Mouse (Mus musculus) heart, adult 8-10 months (tissue): Measurements from ENCODE around the gene Racgap1. TPM values are rescaled to one million over a fixed set of nuclear protein-coding genes. Genes with fewer than 3 reads are reported as not detected.

Experiments
- DNase-seq: peaks from one replicate; pipeline ENCODE4 v3.0.0; 2022; ENCODE audit warnings: low spot score
- total RNA-seq, 4 experiments: library from RNA; stranded (reverse); gene quantifications; 2 replicates each; pipeline ENCODE4 v1.2.4; 2022

The Racgap1 gene
- 1 to 10 TPM in 1 of 4 experiments, under 1 TPM in 3; 0.46 to 1.6 (median 0.99) TPM for total RNA-seq

DNA sequence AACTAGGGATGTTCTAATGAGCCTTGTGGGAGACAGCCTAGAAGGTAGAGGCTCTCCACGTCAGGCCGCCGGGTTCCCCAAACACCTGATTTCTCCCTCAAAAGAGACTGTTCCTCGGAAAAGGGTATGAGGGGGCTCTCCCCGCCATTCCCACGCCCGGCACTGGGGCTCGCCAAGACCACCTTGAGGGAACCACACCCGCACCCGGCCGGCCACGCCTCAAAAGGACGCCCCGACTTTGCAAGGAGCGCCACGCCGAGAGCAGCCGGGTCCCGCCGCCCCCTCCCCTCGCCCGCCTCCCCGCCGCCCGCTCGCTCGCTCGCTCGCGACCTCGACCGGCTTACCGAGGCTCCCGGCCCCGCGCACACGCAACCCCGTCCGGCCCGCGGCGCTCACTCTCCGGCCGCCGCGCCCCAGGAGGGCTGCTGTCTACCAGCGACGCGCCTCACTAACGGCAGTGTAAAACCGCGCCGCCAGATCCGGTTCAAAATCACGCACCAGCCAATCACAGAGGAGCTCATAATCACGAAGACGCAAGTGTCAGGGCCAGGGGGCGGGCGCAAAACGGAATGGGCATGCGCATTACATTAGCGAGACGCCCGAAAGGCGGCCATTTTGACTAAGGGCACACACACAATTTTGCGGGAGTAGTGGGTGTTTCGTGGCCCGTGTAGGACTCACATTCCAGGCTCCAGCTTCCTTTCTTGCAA is at the start of gene Racgap1:
Racgap1 (minus strand) TSS at position 494 of the 710 bp plus-strand sequence.
- peak; percentile 97 for DNase-seq

DNA sequence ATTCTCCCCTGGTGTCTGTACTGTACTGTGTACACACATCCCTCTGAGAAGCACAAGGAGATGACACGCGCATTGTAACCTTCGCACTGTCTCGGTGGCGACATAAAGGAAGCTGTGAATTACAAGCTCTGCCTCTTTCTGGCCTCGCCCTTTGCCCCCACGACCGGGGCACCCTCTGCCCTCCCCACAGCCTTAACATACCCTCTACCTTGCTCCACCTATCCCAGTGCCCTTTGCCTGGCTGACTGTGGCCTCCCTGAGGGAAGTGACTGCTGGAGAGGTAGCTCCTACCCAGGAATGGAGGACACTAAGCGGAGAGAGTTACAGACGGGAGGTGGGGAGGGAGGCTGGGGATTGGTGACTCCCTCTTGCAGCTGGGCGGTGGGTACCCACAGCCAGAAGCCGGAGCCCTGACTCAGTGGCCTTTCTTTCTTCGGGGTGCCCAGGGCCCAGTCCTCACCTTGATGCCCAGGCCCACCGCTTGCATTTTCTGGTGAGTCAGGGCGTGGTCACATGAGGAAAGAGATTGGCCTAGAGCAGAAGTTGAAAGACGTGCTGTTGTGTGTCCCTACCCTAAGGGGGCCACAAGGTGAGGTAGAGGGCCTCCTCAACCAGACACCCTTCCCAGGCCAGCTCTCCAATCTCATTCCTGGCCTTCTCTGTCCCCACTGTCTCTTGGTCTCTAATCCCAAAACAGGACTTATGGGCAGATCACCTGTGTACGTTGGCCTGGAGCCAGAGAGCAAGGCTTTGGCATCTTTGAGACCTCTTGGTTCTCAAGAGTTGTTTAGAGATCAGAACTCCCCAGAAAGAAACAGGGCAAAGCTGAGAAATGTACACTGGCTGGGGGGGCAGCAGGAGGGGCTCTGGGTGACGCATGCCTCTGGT is 49.0 kb upstream of the Racgap1 start:
- DNase-seq: no peak

DNA sequence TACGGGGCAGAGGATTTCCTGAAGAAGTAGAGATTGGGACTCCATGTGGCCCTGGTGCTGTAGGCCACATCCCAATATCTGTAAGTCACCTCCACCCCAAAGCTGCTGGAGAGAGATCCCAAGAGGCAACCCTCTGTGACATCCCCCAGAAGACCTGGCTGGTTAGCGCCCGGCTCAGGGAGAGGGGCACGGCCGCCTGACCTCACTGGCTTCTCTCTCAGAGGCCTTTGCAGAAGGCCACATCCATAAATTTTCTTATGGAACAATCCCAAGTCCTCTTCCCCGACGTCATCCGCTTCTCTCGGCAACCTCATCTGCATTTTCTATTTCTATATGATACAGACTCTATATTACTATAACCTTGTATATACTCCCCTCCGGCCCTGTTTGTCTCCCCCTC is 48.3 kb upstream of the Racgap1 start:
- DNase-seq: no peak

DNA sequence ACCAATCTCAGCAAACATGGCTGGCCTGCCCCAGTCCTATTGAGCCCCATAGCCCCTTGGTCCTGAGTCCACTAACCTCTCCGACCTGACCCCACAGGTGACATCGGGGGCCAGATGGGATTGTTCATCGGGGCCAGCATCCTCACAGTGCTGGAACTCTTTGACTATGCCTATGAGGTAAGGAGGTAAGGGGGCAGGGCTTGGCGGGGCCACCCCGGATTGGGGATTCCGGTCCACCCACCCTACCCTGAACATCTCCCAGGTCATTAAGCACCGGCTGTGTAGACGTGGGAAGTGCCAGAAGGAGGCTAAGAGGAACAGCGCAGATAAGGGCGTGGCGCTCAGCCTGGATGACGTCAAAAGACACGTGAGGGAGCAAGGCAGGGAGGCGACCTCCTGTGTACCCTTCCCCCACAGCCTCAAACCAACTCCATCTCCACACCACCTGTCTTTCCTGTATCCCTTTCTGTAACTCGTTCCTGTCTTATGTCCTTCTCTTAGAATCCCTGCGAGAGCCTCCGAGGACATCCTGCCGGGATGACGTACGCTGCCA is 47.2 kb upstream of the Racgap1 start:
- DNase-seq: no peak

DNA sequence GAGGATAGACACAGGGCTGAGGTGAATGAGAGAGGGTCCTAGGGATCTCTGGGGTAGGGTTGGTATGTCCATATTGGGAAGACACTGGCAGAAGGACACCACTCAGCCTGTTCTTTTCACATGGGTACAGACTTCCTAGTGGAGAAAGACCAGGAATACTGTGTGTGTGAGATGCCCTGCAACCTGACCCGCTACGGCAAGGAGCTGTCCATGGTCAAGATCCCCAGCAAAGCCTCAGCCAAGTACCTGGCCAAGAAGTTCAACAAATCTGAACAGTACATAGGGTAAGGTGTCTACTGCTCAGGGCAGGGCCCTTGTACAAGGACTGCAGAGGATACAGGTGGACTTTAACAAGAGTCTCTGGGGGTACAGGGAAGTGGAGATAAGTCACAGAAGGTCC is 45.9 kb upstream of the Racgap1 start:
- no peak for DNase-seq

DNA sequence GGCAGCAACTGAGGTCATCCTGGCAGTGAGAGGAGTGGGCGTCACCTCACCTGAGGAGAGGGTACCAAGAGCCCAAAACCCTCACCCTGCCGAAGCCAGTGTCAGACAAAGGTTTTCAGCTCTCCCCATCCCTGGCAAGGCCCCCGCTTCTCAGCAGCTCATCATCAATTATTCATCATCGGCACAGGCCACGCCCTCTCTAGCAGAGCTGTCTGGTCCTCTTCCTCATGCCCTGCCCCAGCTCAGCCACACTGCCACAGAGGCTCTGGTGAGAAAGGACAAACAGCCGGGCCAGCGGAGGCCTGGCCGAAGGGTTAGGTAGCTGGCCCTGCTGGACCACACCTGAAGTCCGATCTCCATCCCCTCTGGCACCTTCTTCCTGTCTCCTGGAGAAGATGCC is 40.5 kb upstream of the Racgap1 start:
- DNase-seq: no peak

DNA sequence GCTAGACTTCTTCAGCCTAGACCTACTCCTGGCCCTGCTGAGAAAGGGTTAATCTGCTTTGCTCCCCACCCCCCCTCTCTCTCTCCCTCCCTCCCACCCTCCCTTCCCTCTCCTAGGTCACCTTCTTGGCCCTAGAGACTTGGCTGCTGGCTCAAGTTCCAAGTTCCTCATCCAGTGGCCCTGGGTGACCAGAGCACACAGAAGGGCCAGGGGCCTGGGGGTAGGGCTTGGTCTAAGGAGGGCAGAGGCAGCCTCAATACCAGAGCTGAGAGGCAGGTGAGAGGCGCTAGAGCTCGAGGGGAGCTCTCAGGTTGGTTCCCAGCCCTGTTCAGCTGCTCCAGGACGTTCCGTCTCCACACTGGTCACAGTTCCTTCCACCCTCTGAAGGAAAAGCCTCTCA is 39.5 kb upstream of the Racgap1 start:
- DNase-seq: no peak

DNA sequence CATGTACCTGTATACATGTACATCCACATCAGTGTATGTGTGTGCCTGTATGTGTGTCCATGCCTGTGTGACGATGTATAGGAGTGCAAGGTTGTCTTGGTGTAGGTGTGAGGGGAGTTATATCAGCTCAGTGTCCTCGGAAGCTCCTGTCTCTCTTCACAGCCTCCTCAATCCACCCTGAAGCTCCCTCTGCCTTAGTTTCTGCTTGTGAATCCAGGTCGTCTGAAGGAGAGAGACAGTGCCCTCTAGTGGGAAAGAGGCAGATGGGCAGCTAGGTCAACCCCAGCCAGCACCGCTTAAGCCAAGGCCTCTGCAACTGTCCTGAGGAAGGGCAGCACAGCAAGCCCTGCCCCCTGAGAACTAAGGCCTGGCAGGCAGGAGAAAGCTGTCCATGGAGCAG is 37.3 kb upstream of the Racgap1 start:
- DNase-seq: peak; percentile 46

DNA sequence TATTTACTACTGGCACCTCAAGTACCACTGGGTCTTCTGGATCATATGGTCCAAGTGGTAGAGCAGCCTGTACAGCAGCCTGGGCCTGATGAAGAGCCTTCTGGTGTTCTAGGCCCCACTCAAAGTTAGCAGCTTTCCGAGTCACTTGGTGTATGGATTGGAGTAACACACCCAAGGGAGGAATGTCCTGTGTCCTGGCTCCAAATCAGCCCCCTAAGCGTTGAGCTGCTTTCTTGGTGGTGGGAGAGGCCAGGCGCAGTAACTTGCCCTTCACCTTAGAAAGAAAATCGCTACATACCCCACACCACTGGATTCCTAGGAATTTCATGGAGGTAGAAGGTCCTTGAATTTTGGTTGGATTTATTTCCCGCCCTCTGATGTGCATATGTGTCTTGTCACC is 32.7 kb upstream of the Racgap1 start:
- no peak for DNase-seq

DNA sequence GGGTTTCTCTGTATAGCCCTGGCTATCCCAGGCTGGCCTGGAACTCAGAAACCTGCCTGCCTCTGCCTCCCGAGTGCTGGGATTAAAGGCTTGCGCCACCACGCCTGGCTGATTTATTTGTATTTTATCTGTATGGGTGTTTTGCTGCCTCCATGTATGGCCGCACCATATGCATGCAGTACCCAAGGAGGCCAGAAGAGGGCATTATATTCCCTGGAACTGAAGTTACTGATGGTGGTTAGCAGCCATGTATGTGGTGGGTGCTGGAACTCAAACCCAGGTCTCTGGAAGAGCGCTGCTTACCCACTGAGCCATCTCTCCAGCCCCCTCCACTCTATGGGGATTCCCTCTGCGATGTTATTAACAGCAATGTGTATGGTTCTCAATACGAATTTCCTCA is 31.4 kb upstream of the Racgap1 start:
- no peak for DNase-seq

DNA sequence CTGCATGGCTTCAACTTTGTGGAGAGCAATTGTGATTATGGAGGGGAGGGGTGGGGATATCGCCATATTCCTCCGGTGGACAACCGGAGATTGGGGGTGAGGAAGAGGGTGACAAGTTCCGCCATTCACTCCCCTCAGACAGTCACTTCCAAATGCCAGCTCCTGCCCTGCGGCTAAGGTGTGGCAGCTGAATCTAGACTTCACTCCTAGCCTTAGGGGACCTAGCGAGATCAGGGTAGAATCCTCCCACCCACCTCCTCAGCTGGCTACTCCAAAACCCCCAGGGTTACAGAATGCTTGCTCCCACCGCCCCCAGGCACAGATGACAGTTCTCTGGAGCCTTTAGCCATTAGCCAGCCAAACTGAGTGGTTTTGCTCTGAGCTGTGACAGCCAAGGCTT is 27.6 kb upstream of the Racgap1 start:
- DNase-seq: no peak

DNA sequence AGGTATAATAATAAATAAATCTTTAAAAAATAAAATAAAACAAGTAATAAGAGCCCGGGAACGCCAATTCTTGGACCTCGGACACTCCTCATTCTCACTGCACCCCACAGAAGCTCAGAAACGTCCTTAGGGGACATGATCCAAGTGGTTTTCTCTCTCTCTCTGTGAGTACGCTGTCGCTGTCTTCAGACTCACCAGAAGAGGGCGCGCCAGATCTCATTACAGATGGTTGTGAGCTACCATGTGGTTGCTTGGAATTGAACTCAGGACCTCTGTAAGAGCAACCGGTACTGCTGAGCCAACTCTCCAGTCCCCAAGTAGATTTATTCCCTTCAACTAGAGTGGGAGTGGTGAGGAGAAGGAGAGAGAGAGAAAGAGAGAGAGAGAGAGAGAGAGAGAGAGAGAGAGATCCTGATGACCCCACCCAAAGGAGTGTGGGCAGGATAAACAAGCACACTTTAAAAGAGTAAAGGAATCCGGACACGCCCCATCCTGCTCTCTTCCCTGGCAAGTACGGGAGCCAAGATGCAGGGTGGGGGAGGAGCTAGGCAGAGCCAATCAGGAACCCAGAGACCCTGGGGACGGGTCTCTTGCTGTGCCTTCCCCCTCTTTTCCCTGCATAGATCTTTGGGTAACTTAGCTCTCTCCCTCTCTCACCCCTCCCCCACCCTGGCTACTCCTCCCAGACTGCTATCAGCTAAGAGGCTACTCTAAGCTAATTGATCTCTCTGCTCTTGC is 26.8 kb upstream of the Racgap1 start:
- DNase-seq: no peak

DNA sequence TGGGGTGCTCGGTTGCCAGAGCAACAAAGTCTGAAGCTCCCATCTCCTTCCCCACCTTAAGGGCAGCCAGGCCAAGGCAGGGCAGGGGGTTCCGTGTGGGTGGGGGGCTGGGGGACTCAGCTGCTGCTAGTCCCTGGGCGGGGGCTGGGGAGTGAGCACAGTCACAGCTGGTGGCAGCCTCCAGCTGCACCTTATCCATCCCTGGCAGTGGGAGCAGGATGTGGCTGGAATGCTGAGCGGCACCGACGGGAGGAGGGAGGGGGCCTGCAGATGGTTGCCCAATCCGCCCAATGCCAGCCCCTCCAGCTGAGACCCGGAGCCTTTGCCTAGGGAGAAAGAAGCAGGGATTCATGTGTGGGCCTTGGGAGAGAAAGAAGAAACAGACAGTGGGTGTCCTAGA is 25.6 kb upstream of the Racgap1 start:
- no peak for DNase-seq

DNA sequence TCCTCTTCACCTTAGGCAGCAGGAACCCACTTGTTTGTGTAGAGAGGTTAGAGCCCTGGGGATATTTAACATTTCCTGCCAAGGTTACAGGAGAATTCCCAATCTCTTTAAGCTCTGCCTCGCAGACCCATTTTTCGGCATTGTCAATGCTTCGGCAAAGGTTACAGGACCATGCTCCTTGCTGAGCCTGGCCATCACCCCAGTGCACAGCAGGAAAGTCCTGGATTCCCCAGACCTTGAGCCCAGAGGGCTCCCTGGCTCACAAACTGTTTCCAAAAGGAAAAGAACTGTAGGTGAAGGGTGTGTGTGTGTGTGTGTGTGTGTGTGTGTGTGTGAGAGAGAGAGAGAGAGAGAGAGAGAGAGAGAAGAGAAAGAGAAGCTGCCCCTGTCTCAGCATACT is 23.4 kb upstream of the Racgap1 start:
- DNase-seq: no peak

DNA sequence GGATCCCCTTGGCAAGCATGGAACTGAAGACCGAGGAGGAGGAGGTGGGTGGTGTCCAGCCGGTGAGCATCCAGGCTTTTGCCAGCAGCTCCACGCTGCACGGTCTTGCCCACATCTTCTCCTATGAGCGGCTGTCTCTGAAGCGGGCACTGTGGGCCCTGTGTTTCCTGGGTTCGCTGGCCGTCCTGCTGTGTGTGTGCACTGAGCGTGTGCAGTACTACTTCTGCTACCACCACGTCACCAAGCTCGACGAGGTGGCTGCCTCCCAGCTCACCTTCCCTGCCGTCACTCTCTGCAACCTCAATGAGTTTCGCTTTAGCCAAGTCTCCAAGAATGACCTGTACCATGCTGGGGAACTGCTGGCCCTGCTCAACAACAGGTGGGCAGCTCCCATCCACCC is 20.3 kb upstream of the Racgap1 start:
- no peak for DNase-seq

DNA sequence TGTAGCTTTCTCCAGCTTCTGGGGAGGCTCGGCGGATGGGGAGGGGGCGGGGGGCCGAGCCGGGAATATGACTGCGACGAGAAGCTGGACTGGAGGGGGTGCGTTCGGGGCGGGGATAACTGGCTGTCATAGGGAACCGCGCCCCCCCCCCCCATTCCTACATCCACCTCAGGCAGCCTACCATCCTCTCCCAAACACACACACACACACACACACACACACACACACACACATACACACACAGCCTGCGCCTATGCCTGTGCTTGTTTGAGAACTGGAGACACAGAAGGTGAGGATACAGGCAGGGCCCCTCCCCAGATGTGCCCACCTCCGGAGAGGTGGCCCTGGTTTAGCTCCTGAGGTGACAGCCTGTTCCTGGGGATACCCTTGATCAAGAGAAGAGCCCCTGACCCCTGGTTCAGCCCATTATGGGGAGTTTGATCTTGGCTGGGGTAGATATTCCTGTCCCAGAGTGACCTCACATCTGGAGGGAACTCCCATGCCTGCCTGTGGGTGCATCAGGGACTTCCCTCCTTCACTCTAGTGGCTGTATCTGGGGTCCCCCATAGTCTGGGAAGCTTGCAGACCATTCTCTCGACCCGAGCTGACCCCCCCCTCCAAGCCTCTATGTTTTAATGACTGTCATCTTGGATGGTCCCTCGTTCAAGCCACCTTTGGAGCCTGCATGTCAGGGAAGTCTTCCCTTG is 19.7 kb upstream of the Racgap1 start:
- DNase-seq: no peak

DNA sequence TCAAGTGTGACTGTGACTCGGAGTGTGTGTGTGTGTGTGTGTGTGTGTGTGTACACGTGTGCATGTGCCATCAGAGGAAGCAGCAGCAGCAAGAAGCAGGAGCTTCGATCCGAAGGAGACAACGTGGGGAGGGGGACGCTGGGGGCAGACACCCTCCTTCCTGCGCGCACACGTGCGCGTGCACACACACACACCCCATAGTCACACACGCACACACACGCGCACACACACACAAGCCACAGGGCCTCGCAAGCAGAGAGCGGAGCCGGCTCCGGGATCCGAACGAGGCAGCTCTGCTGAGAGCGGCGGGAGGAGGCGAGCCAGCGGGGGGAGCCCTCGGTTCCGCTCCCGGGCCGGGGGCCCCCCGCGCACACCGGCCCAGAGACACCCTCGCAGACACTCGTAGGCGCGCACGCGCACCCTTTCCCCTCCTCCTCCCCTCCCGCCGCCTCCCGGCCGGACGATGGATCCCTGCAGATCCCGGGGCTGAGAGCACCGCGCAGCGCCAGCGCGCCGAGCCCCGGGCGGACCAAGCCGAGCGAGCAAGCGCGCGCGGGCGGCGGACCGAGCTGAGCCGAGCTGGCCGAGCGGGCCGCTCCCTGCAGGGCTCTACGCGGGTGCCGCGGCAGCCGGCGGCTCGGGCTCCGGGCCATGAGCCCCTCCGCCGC is 18.8 kb upstream of the Racgap1 start, which contains the start of gene Asic1:
Asic1 (plus strand) TSS at position 215 of the 668 bp plus-strand sequence.
- DNase-seq: peak; percentile 36

DNA sequence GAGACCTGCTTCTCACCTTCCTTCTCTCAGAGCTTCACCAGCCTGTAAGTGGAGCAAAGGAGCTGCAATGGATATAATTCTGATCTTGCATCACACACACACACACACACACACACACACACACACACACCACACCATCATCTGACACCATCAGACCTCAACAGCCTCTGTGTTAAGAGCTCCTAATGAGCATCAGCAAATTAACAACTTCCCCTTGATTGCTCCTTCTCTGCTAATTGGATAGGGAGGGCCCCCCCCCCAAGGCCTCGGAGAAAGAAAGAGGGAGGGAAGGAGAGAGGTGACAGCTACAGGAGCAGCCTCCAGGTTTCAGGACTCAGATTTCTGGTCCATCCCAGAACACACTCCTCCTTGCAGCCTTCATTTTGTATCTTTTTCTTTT is 17.9 kb upstream of the Racgap1 start:
- DNase-seq: no peak

DNA sequence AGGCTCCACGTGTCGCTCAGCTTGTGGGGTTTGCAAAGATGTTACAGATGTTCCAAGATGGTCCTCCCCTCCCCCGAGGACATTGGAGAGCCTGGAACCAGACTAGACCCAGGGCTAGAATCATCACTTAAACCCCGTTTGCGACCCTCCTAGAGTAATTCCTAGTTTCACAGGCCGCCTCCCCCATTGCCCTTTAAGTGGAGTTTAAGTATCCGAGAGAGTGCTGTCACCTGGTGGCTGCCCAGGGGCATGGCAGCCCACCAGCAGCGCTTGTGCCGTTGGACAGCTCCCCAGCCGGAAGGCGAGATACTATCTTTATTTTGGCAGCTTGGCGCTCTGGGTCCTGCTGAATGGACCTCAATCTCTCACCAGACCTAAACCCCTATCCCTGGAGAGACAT is 17.4 kb upstream of the Racgap1 start:
- peak; percentile 57 for DNase-seq

DNA sequence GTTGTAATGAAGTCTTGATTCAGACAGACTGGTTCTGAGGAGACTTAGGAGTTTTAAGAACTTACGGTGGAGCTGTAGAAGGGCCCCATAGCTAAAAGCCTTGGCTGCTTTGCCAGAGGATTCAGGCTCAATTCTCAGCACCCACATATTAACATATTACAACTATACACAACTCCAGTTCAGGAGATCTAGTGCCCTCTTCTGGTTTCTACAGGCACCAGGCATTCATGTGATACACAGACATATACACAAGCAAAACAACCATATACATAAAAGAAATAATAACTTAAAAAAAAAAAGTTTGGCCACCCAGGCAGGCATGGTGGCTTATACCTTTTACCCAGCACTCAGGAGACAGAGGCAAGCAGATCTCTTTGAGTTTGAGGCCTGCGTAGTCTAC is 16.1 kb upstream of the Racgap1 start:
- no peak for DNase-seq
